Mouse (Mus musculus) layer of hippocampus, adult 9-11 months (tissue): ENCODE measurements around the gene Car10.
A peak's percentile ranks its signal among the peaks of the same experiment; 100 is the strongest.

Experiments used
- DNase-seq: peaks from one replicate; pipeline ENCODE4 v3.0.0; 2022

Car10 gene

GRCm38 (mm10) chr11:93097941-93098828 is at the start of gene Car10:
TSS of gene Car10 (plus strand) at chr11:93098028.
- no peak for DNase-seq

DNA sequence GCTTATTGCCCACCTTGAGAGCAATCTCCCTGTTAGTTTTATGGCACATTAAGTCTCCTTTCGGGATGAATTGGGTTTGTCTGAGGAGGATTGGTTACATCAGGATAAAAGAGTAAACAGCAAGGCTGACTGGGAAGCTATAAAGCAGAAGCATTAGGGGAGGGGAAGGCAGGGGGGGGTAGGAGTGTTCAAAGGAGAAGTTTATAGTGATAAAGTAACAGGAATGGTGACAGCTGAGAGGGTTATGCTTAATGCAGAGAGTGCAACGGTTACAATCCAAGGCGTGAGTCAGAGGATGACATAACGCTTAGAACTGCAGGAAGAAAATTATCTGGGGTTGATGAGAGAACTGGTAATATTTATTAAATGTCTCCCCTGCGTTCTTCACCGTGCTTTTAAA is 32.8 kb upstream of the Car10 start:
- no peak for DNase-seq

- DNase-seq, result no peak
Observed at GRCm38 (mm10) chr11:93065656-93066181, 32.1 kb upstream of the Car10 start.

GRCm38 (mm10) chr11:93095588-93095987 is 2.2 kb upstream of the Car10 start:
- no peak for DNase-seq

DNA sequence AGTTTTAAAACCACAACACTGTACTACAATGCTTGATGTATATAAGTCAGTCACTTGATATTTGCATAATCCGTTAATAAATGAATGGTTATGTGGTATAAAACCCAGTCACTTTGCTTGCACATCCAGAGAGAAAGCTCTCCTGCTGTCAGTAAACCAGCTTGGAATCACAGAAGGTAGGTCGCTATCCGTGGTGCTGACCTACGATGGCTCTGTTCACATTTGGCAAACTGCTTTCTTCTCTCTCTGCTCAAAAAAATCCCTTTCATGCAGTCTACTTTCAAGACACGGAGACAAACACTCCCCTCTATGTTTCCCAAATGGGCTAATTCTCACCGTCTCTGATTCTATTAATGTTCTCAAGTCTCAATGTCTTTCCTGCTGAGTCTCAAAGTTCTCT is 827 bp upstream of the Car10 start:
- DNase-seq, result no peak

DNA sequence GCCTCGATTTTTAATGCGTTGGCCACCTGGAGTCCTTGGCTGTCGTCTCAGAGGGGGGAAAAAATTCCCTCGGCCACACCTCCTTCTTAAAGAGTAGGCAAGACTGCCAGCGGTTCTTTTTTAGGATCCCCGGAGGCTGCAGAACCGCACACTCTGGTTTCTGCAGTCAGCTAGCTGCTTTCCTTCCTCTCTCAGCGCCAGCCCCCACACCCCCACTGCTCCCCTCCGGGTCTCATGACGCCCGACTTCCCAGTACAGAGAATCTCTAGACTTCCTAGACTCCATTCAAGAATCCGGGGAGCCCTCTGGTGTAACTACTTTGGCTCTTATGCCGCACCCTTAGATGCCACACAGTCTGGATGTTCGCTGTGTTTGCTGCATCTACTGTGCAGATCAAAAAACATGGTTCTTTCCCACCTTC is 387 bp upstream of the Car10 start:
- no peak for DNase-seq

DNA sequence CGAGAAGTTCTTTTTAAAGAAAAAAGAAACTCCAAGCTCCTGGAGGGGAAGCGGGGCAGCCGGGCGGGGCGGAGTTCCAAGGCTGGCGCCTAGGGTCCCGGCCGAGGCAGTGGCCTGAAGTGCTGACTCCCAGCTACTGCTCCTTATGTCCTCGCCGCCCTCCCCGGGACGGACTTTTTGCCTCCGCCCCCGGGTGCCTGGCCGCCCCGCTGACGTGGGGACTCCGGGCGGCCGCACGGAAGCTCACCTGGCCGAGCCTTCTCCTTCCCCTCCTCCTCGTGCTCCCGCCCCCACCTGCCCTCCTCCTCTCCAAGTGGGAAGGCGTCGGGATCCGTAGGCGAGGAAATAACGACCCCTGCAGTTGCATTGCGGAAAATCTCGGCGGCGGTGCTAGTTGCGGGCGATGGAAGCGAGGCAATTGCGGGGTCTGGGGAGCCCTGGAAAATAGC is 1.1 kb downstream of the Car10 start:
- no peak for DNase-seq

DNA sequence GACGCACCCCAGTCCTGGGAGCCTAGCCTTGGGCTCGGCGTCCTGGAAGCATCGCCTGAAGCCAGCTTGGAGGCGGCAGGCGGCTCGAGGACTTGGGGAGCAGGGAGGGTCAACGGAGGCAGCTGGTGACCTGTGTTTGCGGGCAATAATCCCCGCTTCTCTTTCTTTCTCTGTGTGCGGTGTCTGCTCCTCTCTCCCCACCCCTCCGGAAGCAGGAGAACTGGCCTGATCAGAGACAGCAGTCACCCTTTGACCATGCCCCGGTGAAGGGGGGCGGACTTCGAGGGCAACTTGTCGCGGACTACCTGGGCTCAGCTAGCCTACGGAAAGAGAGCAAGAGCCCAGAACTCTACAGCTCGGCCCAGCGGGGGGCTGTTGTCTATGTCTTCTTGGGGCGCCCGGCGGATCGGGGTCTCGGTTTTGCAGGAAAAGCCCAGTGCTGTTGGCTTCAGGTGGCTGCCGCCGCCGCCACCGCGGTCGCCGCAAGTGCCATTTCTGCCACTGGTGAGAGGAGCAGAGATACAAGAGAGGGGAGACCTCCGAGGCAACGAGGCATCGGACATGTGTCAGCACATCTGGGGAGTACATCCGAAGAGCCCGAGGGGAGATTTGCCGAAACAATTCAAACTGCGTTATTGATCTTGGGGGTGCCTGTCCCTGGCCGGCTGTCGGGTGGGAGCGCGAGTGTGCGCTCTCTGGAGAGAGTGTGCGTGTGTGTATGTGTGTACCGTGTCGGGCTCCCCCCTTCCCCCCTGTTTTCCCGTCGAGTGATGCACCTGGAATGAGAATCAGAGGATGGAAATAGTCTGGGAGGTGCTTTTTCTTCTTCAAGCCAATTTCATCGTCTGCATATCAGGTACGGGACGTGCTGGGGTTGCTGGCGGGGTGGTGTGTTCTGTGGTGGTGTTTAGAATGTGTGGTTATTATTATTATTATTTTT is 1.9 kb downstream of the Car10 start:
- DNase-seq, result no peak

- DNase-seq, result no peak
Observed at GRCm38 (mm10) chr11:93100606-93101005, 2.8 kb downstream of the Car10 start.

DNA sequence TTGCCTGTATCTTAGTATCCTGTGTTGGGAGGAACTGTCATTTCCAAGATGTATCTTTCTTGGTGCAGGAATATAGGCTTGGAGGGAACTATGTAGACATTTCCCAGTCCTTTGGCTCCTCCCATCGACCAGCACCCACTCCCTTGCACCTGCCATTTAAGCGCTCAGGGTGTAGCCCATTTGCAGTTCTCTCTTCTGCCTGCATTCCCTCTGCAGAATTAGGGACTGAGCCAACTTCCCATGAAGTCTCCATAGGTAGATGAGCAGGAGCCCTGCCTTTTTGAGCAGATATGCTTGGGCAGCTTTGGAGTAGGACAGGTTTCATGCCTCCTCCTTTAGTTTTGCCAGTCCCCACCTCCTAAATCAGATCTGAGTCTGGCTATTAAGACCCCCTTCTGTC is 3.3 kb downstream of the Car10 start:
- DNase-seq, result no peak

DNA sequence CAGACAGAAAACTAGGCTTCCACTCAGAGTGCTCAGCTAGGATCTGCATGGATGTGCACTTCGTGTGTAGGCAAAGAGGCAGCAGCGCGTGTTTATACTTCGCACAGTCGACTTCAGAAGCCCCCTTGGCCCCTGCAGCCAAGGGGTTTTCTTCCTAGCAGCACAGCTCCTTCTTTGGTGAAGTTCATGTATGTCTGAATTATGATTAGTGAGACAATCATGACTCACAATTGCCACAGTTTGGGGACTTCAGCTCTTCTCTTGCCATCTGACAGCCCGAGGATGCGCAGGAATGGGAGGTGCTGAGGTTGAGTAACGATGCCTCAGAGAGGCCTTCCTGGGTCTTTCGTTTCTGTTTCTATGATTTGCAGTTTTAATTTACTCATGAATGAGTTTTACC is 4.5 kb downstream of the Car10 start:
- DNase-seq, result no peak

DNA sequence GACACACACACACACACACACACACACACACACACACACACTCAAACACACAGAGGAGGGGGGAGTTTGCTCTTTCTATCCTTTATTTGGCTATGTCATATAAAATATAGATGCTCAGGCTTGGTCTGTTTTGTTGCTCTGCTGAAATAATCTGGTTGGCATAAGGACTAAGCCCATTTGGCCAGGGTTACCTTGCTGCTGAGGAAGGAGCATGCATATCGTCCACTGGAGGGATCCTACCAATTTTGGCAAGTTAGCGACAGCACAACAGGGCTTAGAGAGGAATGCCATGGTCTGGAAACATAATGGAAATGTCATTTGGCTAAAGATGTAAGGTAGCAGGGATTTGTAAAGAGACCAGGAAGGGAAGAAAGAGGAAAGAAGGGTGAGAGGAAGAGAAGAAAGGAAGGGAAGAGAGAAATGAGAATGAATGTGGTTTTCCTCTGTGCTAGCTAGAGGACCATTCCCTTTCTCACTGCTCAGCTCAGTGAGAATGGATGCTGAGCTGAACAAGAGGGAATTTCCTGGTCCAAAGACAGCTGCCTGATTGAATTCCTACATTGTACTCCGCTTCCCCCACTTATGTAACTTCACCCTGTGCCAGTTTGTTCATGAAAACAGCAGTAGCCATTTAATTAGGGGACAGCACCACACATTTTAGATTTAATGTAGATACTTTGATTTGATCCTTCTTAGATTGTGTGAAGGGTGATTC is 5.4 kb downstream of the Car10 start:
- no peak for DNase-seq

- no peak for DNase-seq
Observed at GRCm38 (mm10) chr11:93109451-93109850, 11.6 kb downstream of the Car10 start.

DNA sequence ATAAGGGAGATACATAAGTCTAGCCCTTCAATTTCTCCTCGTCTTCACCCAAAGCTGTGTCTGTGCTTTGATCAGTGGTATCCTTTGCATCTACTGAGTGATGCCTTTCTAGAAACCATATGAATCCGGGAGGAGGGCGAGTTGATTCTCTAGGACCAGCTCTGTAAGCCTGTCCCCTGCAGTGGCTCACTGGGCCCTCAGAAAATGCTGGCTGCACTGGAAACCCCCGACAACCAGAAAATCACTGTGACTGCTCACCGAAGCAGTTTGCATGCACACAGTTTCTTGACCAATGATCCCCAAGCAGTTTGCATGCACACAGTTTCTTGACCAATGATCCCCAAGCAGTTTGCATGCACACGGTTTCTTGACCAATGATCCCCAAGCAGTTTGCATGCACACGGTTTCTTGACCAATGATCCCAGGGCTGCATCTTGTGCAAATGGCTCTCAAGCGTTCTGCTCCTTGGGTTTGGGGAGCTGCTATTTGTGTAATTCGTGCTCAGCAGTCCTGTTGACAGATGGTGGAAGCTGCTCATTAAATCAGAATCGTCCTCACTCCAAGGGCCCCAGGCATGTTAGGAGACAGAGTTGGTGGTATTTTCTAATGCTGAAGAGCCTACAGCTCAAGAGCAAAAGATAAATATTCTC is 23.1 kb downstream of the Car10 start:
- DNase-seq, result no peak

DNA sequence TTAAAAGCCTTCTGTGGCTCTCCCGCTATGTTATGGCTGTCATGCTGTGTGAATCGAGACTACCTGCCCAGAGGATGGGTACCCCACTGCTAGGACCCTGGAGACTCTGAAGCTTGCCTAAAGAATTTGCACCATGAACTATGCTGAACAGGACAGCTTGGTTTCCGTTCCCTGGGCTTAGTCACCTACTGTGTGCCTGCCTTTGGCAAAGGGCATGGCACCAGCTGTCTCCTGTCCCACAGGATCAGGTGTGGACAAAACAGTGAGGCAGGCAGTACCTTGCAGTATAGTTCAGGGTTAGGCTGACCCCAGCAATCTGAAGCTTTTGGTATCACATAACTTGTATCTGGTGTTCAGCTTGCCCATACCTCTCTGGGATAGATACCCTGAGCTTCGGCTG is 25.9 kb downstream of the Car10 start:
- no peak for DNase-seq

DNA sequence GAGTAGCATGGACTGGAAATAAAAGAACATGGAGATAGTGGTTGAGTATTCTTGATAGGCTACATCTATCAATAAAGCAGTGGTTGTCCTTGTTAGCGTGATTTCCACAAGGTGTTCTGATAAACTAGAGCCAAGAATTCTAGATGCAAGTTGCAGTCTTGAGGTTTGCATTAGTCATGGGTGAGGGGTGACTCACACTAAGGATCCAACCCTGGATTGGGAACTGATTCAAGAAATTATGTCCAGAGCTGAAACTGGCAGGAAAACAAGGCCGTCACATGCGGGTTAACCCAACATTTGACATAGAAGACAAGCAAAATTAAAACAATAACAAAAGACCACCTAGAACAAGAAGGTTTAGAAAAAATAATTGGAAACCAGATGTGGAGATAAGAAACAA is 28.6 kb downstream of the Car10 start:
- DNase-seq, result no peak

DNA sequence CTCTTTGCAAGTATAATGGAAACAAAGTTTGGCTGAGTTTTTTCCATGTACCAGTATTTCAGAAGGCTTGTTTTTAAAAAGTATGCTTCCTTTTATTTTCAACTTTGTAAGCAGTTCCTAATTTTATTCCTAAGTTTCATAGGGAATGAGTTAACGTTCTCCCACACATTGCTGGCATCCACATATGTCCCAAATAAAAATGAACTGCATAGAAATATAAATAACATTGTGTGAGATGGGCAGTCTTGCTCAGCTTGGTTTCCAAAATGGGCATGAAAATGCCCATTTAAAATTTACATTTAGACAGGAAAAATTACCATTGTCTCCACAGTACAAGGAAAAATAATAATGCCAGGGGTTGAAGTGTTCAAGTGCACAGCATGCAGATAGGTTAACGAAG is 30.7 kb downstream of the Car10 start:
- DNase-seq, result no peak

- no peak for DNase-seq
Observed at GRCm38 (mm10) chr11:93137841-93138240, 40.0 kb downstream of the Car10 start.

- no peak for DNase-seq
Observed at GRCm38 (mm10) chr11:93141727-93142126, 43.9 kb downstream of the Car10 start.

GRCm38 (mm10) chr11:93144544-93144943 is 46.7 kb downstream of the Car10 start:
- peak; percentile 10 for DNase-seq

GRCm38 (mm10) chr11:93154910-93155309 is 57.1 kb downstream of the Car10 start:
- no peak for DNase-seq

GRCm38 (mm10) chr11:93172430-93172829 is 74.6 kb downstream of the Car10 start:
- DNase-seq, result no peak
